Mouse (Mus musculus) heart, embryonic 11.5 days (tissue): ENCODE measurements around the gene Cep57l1. TPM values are rescaled to one million over a fixed set of nuclear protein-coding genes. Genes with fewer than 3 reads are reported as not detected.
A peak's percentile ranks its signal among the peaks of the same experiment; 100 is the strongest.

Source experiments
- ATAC-seq: fragments of 200-750 bp; cut with Nextera tagmentation; replicated peaks from 2 replicates; pipeline ENCODE4 v1.8.0; 2017; ENCODE audit warnings: moderate library complexity; ENCODE audit not compliant: insufficient number of reproducible peaks, low FRiP score, low TSS enrichment
- H3K27ac ChIP-seq: fragments of 300-500 bp; sonication (generic); 2 replicates; pipeline ENCODE4 v1.5.1; 2014; ENCODE audit warnings: mild to moderate bottlenecking, low read depth, low read length
- H3K27me3 ChIP-seq: fragments of 300-500 bp; sonication (generic); 2 replicates; pipeline ENCODE4 v1.6.1; 2014; ENCODE audit warnings: mild to moderate bottlenecking, low read length, mixed read lengths; ENCODE audit not compliant: control insufficient read depth, insufficient read depth
- H3K36me3 ChIP-seq: fragments of 300-500 bp; sonication (generic); 2 replicates; pipeline ENCODE4 v1.6.1; 2014; ENCODE audit warnings: mild to moderate bottlenecking, low read length, moderate library complexity, mixed read lengths; ENCODE audit not compliant: control insufficient read depth, insufficient read depth
- H3K4me1 ChIP-seq: fragments of 300-500 bp; sonication (generic); 2 replicates; pipeline ENCODE4 v1.6.1; 2014; ENCODE audit warnings: low read length; ENCODE audit not compliant: control insufficient read depth, insufficient read depth
- H3K4me2 ChIP-seq: fragments of 300-500 bp; sonication (generic); 2 replicates; pipeline ENCODE4 v1.6.1; 2014; ENCODE audit warnings: mild to moderate bottlenecking, moderate library complexity
- H3K4me3 ChIP-seq: fragments of 300-500 bp; sonication (generic); 2 replicates; pipeline ENCODE4 v1.5.1; 2014; ENCODE audit warnings: low read depth, low read length
- H3K9ac ChIP-seq: fragments of 300-500 bp; sonication (generic); 2 replicates; pipeline ENCODE4 v1.6.1; 2014; ENCODE audit warnings: mild to moderate bottlenecking, low read depth, low read length, moderate library complexity
- H3K9me3 ChIP-seq: fragments of 300-500 bp; sonication (generic); replicated peaks from 2 replicates; pipeline ENCODE4 v1.6.1; 2016; ENCODE audit warnings: low read length; ENCODE audit not compliant: control insufficient read depth
- WGBS: fragments of 180-500 bp; shearing (Covaris S2); extraction: QIAGEN DNeasy Blood & Tissue Kit; methylation state at CpG from one replicate; pipeline ENCODE4 v1.1.7; 2014; ENCODE audit not compliant: insufficient replicate concordance; 5-methylcytosine and 5-hydroxymethylcytosine counted together
- polyA plus RNA-seq: library from polyadenylated mRNA; unstranded; fragments of >200 nt; fragmentation: Nextera tagmentation; extraction: Ambion mirVana; gene quantifications from 2 replicates; pipeline ENCODE4 v1.2.1, GENCODE M21; 2014

The Cep57l1 gene
- polyA plus RNA-seq, 1 experiment from 2014 or later, result 22.8 TPM

DNA sequence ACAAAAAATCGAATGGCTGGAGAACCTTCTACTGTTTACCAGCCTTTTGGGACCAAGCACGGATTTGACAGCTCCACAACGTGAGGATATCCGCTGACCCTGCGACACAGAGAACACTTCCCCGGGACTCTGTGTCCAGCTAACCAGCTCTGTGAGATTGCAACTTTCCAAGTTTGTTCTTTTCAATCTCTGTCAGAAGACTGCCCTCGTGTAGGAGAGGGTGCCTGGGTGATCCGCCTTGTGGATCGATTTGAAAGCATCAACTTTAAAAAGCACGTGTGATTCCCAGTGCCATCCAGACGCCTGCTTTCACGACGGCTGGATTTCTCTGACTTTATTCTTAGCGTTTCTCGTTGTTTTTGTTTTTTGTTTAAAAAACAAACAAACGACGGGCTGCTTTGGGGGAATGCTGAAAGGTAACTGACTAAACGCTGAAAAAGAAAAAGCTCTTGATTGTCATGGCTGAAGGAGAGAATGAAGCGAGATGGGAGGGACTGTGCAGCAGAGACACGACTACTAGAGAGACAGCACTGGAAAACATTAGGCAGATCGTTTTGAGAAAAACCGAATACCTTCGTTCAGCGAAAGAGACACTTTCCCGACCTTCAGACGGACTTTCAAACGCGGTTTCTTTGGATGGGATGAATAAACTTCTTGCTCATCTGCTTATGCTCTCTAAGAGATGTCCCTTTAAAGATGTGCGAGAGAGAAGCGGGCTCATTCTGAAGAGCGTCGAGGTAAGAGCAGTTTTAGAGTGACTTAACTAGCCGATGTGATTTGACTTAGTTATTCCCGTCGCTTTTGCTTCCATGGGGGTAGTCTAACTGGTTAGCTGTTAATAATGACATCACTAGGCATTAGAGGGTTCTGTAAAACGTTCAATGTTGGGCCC is 1.1 kb upstream of the Cep57l1 start:
- 1% methylated on average over 36 of the region's 36 CpGs for WGBS
- H3K4me2 ChIP-seq, result peak overlapping the region; percentile 82
- no peaks in the 10 kb centered on the region for H3K9me3 ChIP-seq
- H3K36me3 ChIP-seq, result no peaks in the 10 kb centered on the region; the same call in 1 of the 2 replicates
- H3K4me1 ChIP-seq, result peaks cover 19% of the 10 kb centered on the region
- H3K27ac ChIP-seq, result peak overlapping the region; percentile 96
- ATAC-seq, result no peak
- peak overlapping the region; percentile 67 for H3K4me3 ChIP-seq
- peak overlapping the region; percentile 79 for H3K9ac ChIP-seq
- no peaks in the 10 kb centered on the region for H3K27me3 ChIP-seq

DNA sequence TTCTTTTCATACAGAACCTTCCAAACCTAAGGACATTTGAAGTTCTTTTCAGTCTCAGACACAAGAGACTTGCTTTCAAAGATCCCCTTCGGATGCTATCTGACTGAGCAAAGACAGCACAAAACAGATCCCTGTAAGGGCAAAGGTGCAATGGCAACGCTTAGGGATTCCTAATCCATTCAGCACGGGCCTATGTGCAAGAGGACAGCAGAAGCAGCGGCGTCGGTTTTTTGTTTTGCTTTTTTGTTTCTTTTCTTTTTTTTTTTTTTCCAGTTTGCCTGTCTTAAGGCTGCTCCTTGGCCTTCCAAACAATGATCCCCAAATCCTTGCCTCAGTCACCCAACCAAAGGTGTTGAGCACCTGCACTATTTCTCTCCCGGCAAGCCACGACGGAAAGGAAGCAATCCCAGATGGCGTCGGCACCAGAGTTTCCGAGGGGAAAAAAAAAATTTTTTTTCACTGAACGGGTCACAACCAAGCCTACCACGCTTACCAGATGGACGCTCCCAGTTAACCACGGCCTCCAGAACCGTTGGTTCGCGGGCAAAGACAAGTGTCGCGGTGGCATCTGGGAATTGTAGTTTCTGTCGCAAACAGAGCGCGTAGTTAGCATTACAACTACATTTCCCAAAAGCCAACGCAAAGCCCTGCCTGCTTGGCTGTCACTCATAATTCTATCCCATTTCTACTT is 446 bp downstream of the Cep57l1 start:
- H3K27me3 ChIP-seq, result no peaks in the 10 kb centered on the region
- peak overlapping the region; percentile 96 for H3K27ac ChIP-seq
- H3K4me3 ChIP-seq, result peak overlapping the region; percentile 67
- H3K9me3 ChIP-seq, result no peaks in the 10 kb centered on the region
- ATAC-seq, result peak; percentile 75
- no peaks in the 10 kb centered on the region; the same call in 1 of the 2 replicates for H3K36me3 ChIP-seq
- H3K4me1 ChIP-seq, result peaks cover 19% of the 10 kb centered on the region
- 3% methylated on average over 25 of the region's 25 CpGs for WGBS
- peak overlapping the region; percentile 79 for H3K9ac ChIP-seq
- peak overlapping the region; percentile 82 for H3K4me2 ChIP-seq

DNA sequence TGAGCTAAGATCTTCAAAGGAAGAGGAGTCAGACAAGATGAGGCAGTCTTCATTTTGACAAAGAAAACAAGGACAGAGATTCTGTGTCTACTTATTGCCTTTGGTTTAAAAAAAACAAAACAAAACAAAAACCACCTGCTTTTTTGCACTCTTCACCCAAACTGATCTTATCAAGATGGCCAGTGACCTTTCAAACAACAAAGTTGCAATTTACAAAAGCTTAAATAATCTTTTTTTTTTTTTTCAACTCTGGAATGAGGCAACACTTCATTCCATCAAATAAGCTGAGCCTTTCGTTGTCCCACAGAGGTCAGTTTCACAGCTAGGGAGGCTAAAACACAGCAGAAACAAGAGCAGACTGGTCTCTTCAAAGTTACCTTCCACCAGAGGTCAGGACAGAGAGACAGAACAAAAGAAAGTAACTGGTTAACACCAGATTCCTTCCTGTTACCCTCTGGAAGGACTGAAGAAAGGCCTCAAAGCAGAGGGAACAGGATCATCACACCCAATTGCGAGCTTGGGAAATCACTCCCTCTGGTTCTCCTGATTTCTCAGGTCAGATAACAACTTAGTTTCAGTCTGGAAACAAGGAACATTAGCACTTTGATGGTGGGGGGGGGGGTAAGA is 3.8 kb downstream of the Cep57l1 start:
- H3K9ac ChIP-seq, result no peak overlapping the region
- no peaks in the 10 kb centered on the region for H3K27me3 ChIP-seq
- H3K9me3 ChIP-seq, result no peaks in the 10 kb centered on the region
- peaks cover 10% of the 10 kb centered on the region for H3K36me3 ChIP-seq
- no peak overlapping the region for H3K4me2 ChIP-seq
- 86% methylated on average over 2 of the region's 2 CpGs for WGBS
- ATAC-seq, result no peak
- no peaks in the 10 kb centered on the region for H3K4me1 ChIP-seq
- no peak overlapping the region for H3K4me3 ChIP-seq
- H3K27ac ChIP-seq, result no peak overlapping the region

DNA sequence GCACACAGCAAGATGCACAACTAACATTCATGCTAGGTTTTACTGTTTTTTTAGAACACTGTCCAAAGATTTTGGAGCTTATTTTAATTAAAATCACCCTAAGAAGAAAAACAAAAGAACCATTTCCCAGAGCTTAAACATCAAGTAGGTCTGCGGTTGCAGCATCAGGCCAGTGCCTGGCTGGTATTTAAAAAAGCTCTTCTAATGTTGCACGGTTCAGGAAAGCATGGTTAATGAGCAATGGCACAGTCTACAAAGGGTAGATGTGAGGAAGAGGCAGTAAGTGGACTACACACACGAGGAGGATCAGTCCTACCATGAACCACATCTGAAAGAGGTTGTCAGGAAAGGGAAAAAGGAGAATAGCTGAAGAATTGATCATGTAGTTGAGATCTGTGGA is 5.0 kb downstream of the Cep57l1 start:
- H3K9ac ChIP-seq, result no peak overlapping the region
- WGBS, result 91% methylated on average over 3 of the region's 3 CpGs
- H3K4me2 ChIP-seq, result no peak overlapping the region
- H3K4me1 ChIP-seq, result no peaks in the 10 kb centered on the region
- H3K4me3 ChIP-seq, result no peak overlapping the region
- no peaks in the 10 kb centered on the region for H3K27me3 ChIP-seq
- no peak overlapping the region for H3K27ac ChIP-seq
- H3K36me3 ChIP-seq, result peaks cover 16% of the 10 kb centered on the region
- no peaks in the 10 kb centered on the region for H3K9me3 ChIP-seq
- ATAC-seq, result no peak

DNA sequence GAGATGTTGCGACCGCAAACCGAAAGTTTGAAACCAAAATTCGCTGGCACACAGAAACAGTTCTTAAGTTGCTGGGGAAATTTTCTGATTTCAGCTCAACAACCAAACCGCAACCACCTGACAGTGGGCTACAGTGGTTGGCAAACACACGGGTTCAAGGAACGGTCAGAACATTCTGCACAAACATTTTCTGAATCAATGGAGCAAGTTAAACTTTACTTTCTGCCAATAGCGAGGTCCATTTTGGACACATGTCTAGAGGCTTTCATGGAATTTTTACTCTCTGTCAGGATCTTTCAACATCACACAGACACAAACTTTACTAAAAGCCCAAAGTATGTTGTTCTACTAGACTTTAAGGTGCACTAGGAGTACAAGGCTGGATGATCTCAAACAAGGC is 6.2 kb downstream of the Cep57l1 start:
- WGBS, result 94% methylated on average over 8 of the region's 8 CpGs
- no peak overlapping the region for H3K4me2 ChIP-seq
- H3K4me1 ChIP-seq, result no peaks in the 10 kb centered on the region
- H3K9me3 ChIP-seq, result no peaks in the 10 kb centered on the region
- H3K9ac ChIP-seq, result no peak overlapping the region
- no peak overlapping the region for H3K4me3 ChIP-seq
- no peak for ATAC-seq
- H3K27ac ChIP-seq, result no peak overlapping the region
- H3K36me3 ChIP-seq, result peaks cover 20% of the 10 kb centered on the region
- no peaks in the 10 kb centered on the region for H3K27me3 ChIP-seq

DNA sequence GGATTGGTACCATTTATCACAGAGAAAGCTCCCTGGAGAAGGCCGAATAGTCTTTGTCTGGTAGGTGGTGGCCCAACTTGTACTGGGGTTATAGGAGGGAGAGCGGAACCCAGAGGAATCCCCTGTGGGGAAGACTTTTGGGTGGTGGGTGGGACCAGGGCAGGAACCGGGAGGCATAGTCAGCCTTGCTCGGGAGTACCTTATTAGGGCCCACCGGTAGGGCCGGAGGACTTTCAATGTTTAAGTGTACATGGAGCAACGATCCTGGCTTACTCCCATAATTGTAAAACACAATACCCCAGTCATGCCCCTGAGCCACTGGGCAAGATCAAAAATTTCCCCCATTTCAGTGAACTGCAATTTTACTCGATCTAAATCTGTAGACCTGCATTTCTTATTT is 12.4 kb downstream of the Cep57l1 start:
- Histone ChIP-seq H3K9ac (no peak overlapping the region), H3K4me1 (no peaks in the 10 kb centered on the region), H3K4me3 (no peak overlapping the region), H3K4me2 (no peak overlapping the region), H3K27ac (no peak overlapping the region), H3K27me3 (no peaks in the 10 kb centered on the region), H3K9me3 (no peaks in the 10 kb centered on the region; the same call in 1 of the 2 replicates), H3K36me3 (peaks cover 29% of the 10 kb centered on the region)
- WGBS, result 92% methylated on average over 8 of the region's 8 CpGs
- no peak for ATAC-seq

DNA sequence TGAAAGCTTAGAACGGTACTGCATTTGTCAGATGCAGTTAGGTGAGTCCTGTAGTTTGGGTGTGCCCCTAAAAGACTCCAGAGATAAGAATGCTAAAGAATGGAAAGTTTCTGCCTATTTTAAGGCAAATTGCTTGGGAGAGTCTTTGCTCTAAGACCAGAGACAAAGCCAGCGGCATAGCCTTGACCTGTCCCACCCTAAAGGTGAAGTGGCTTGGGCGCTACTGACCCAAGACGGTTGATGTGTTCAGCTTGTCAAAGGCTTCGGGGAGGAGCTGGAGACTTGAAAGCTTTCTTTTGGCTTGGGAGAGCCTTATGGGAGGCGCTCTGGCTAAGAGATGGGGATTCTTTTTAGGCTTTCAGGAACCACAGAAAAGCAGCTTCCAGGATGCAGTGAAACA is 17.3 kb downstream of the Cep57l1 start:
- H3K4me1 ChIP-seq, result no peaks in the 10 kb centered on the region
- H3K36me3 ChIP-seq, result peaks cover 2% of the 10 kb centered on the region; the same call in 1 of the 2 replicates
- H3K27ac ChIP-seq, result no peak overlapping the region
- no peak overlapping the region for H3K9ac ChIP-seq
- H3K27me3 ChIP-seq, result no peaks in the 10 kb centered on the region
- no peak overlapping the region for H3K4me2 ChIP-seq
- WGBS, result 87% methylated on average over 6 of the region's 6 CpGs
- ATAC-seq, result no peak
- no peak overlapping the region for H3K4me3 ChIP-seq
- no peaks in the 10 kb centered on the region for H3K9me3 ChIP-seq

DNA sequence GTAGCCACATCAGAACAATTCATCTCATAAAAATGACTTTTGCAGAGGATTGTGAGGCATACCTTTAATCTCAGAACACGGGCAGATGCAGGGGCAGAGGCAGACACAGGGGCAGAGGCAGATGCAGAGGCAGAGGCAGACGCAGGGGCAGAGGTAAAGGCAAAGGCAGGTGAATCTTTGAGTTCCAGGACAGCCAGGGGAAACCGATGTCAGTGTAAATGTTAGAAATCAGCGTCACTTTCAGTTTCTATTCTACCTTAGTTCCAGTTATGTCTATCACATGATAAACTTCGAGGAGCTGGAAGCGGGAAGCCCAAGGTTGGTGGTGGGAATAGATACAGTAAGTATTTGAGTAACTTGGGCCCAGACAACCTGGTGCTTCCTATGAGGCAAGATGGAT is 42.4 kb downstream of the Cep57l1 start:
- 0 out of 2 replicates have a peak, but pooled peaks cover 3% of the 10 kb centered on the region for H3K4me1 ChIP-seq
- no peak overlapping the region for H3K4me3 ChIP-seq
- H3K27me3 ChIP-seq, result no peaks in the 10 kb centered on the region
- H3K4me2 ChIP-seq, result no peak overlapping the region
- no peaks in the 10 kb centered on the region for H3K36me3 ChIP-seq
- H3K9me3 ChIP-seq, result no peaks in the 10 kb centered on the region
- WGBS, result 89% methylated on average over 6 of the region's 6 CpGs
- H3K9ac ChIP-seq, result no peak overlapping the region
- ATAC-seq, result no peak
- H3K27ac ChIP-seq, result no peak overlapping the region
